Comparison of ENCODE assay signal across 20 mouse cellular contexts in genomic region chr3:107367938-107368599, GRCm38 (mm10). TPM values are rescaled to one million over a fixed set of nuclear protein-coding genes. Genes with fewer than 3 reads are reported as not detected.
DNase-seq lines count a peak whose midpoint lies in the region; ATAC-seq lines count a peak whose summit lies in the region.
"Had no signal": no experiment of that assay in that cellular context is flagged by ENCODE, and none has a peak within 500 bp of the region (broad histone marks: within the 10 kb centered on the region; RNA-seq: fewer than 3 reads in every experiment).

No protein-coding gene starts in this region.

- no peak for ATAC-seq in kidney, embryonic 16.5 days (ENCODE audit: low FRiP score, low TSS enrichment)
- ATAC-seq: forebrain, embryonic 13.5 days; forebrain, embryonic 15.5 days had no signal

- no peak overlapping the region for H3K27ac ChIP-seq in kidney, embryonic 16.5 days (ENCODE audit: low read length)
- H3K27ac ChIP-seq: embryonic facial prominence, embryonic 10.5 days; embryonic facial prominence, embryonic 12.5 days; forebrain, embryonic 13.5 days; forebrain, embryonic 15.5 days had no signal

- H3K4me2 ChIP-seq in kidney, embryonic 16.5 days (replicated peaks; ENCODE audit: low read depth, low read length), result no peak overlapping the region
- H3K4me2 ChIP-seq: embryonic facial prominence, embryonic 12.5 days; forebrain, embryonic 13.5 days; forebrain, embryonic 15.5 days had no signal

- 75% methylated on average over 8 of the region's 8 CpGs for WGBS in kidney, embryonic 16.5 days

- H3K4me3 ChIP-seq in kidney, embryonic 16.5 days (ENCODE audit: low read length), result no peak overlapping the region
- H3K4me3 ChIP-seq: embryonic facial prominence, embryonic 10.5 days; embryonic facial prominence, embryonic 12.5 days; forebrain, embryonic 13.5 days; forebrain, embryonic 15.5 days had no signal

- no peak overlapping the region for H3K9ac ChIP-seq in kidney, embryonic 16.5 days (replicated peaks; ENCODE audit: low read length)
- H3K9ac ChIP-seq: embryonic facial prominence, embryonic 12.5 days; forebrain, embryonic 13.5 days; forebrain, embryonic 15.5 days had no signal

- H3K27me3 ChIP-seq in kidney, embryonic 16.5 days (ENCODE audit: insufficient read depth, low read length), result 0 out of 2 replicates have a peak, but pooled peaks cover 7% of the 10 kb centered on the region
- H3K27me3 ChIP-seq: embryonic facial prominence, embryonic 12.5 days had no signal

- H3K4me1 ChIP-seq in kidney, embryonic 16.5 days (ENCODE audit: insufficient read depth, low read length), result no peaks in the 10 kb centered on the region
- H3K4me1 ChIP-seq: embryonic facial prominence, embryonic 10.5 days; embryonic facial prominence, embryonic 12.5 days had no signal

- no peaks in the 10 kb centered on the region for H3K36me3 ChIP-seq in kidney, embryonic 16.5 days (ENCODE audit: insufficient read depth, low read length)
- H3K36me3 ChIP-seq: embryonic facial prominence, embryonic 10.5 days; embryonic facial prominence, embryonic 12.5 days; forebrain, embryonic 15.5 days had no signal

- peak; percentile 49 for DNase-seq in layer of hippocampus, adult 11-12 months (ENCODE audit: low spot score)
- DNase-seq in layer of hippocampus, adult 18-20 months (ENCODE audit: low spot score in 2 of 2), result no peak
- DNase-seq in left cerebral cortex, adult 18-20 months (ENCODE audit: low spot score in 2 of 2), result peak; percentile 12 to 48
- no peak for DNase-seq in left cerebral cortex, postnatal 14 days (ENCODE audit: low spot score in 2 of 2)
- peak; percentile 25 for DNase-seq in right cerebral cortex, adult 18-20 months
- no peak for DNase-seq in right cerebral cortex, postnatal 14 days
- DNase-seq in brain, adult 2 months (ENCODE audit: low read depth, low spot score), result peak; percentile 66
- DNase-seq: adrenal gland, adult 2 months; adrenal gland, postnatal 10 days; adrenal gland, postnatal 25 days; cerebellum, adult 11-12 months; cerebellum, adult 2 months; cerebellum, adult 9-10 months; cerebellum, postnatal 10 days; cerebellum, postnatal 25 days had no signal

- H3K9me3 ChIP-seq in kidney, embryonic 16.5 days (ENCODE audit: low read length), result no peaks in the 10 kb centered on the region
- H3K9me3 ChIP-seq: embryonic facial prominence, embryonic 10.5 days; embryonic facial prominence, embryonic 12.5 days; forebrain, embryonic 13.5 days; forebrain, embryonic 15.5 days had no signal

- intact Hi-C loops in left cerebral cortex, postnatal 14 days (cut with DNase I), result no loop called here

RNA-seq across cellular contexts. Expression of gene Rbm15, which starts 34.6 kb away (rescaled TPM):
- total RNA-seq in layer of hippocampus, adult 18-20 months (2021), result 10 to 100 TPM; 26.2 to 27.1 TPM
- total RNA-seq in left cerebral cortex, adult 18-20 months (2021), result 10 to 100 TPM; 25.6 to 27.0 TPM
- total RNA-seq in left cerebral cortex, postnatal 14 days (2021), result 10 to 100 TPM; 24.5 to 24.6 TPM
- 12.8 and 15.9 TPM in 2 replicates for polyA plus RNA-seq in kidney, embryonic 16.5 days (2015; fragmentation: Nextera tagmentation; extraction: Ambion mirVana)

Comparison
In these comparisons a context has a peak if more than half of its experiments do, and no peak if none do; other contexts are left out.
1. DNase-seq: peak in layer of hippocampus, adult 11-12 months (single experiment), left cerebral cortex, adult 18-20 months (2 of 2), right cerebral cortex, adult 18-20 months (single experiment) and brain, adult 2 months (single experiment); none in layer of hippocampus, adult 18-20 months (0 of 2), left cerebral cortex, postnatal 14 days (0 of 2) and right cerebral cortex, postnatal 14 days (single experiment).